Mouse (Mus musculus) limb, embryonic 12.5 days (tissue): ENCODE results near the gene Rnpc3. TPM values are rescaled to one million over a fixed set of nuclear protein-coding genes. Genes with fewer than 3 reads are reported as not detected.

Experiments used
- ATAC-seq: fragments of 200-750 bp; cut with Nextera tagmentation; 2 replicates; pipeline ENCODE4 v1.8.0; 2017; ENCODE audit warnings: low read depth, moderate TSS enrichment; ENCODE audit not compliant: insufficient number of reproducible peaks, insufficient read depth, low FRiP score, low TSS enrichment
- H3K27ac ChIP-seq: fragments of 300-500 bp; sonication (generic); 2 replicates; pipeline ENCODE4 v1.5.1; 2016; ENCODE audit warnings: mild to moderate bottlenecking, moderate library complexity
- H3K27me3 ChIP-seq: fragments of 300-500 bp; sonication (generic); 2 replicates; pipeline ENCODE4 v1.6.1; 2016; ENCODE audit warnings: mild to moderate bottlenecking, moderate library complexity
- H3K36me3 ChIP-seq: fragments of 300-500 bp; sonication (generic); 2 replicates; pipeline ENCODE4 v1.6.1; 2016; ENCODE audit warnings: mild to moderate bottlenecking, moderate library complexity
- H3K4me1 ChIP-seq: fragments of 300-500 bp; sonication (generic); replicated peaks from 2 replicates; pipeline ENCODE4 v1.6.1; 2016
- H3K4me2 ChIP-seq: fragments of 300-500 bp; sonication (generic); 2 replicates; pipeline ENCODE4 v1.6.1; 2016; ENCODE audit warnings: mild to moderate bottlenecking, moderate library complexity
- H3K4me3 ChIP-seq: fragments of 300-500 bp; sonication (generic); replicated peaks from 2 replicates; pipeline ENCODE4 v1.5.1; 2016; ENCODE audit warnings: mild to moderate bottlenecking
- H3K9ac ChIP-seq: fragments of 300-500 bp; sonication (generic); replicated peaks from 2 replicates; pipeline ENCODE4 v1.6.1; 2016; ENCODE audit warnings: mild to moderate bottlenecking, moderate library complexity
- H3K9me3 ChIP-seq: fragments of 300-500 bp; sonication (generic); 2 replicates; pipeline ENCODE4 v1.6.1; 2016; ENCODE audit warnings: mild to moderate bottlenecking, moderate library complexity
- WGBS: fragments of 180-500 bp; shearing (Covaris S2); methylation state at CpG from one replicate; pipeline ENCODE4 v1.1.7; 2016; 5-methylcytosine and 5-hydroxymethylcytosine counted together
- polyA plus RNA-seq: library from polyadenylated mRNA; unstranded; fragments of >200 nt; fragmentation: Nextera tagmentation; extraction: Ambion mirVana; gene quantifications from 2 replicates; pipeline ENCODE4 v1.2.1, GENCODE M21; 2016

Rnpc3 gene
- polyA plus RNA-seq, 1 experiment from 2014 or later: 42.2 TPM

DNA sequence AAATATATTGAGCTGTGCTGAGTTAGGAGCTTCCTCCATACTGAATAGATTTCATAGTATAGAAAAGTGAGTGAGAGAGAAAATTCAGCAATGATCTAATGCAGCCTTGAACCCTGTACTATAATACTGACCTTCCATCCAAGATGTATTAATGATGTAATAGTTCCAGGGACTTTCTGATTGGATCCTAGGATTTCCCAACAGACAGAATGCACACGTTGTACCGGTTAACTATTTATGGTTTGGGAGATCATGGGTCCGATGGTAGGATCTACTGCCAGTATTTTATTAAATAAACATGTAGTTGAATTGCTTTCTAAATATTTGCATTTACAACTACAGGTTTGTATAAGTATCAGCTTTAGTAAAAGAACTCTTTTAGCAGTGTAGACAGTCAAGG lies 57.8 kb downstream of the Rnpc3 start:
- no peak overlapping the region for H3K4me3 ChIP-seq
- no peak overlapping the region for H3K4me2 ChIP-seq
- H3K9ac ChIP-seq: no peak overlapping the region
- no peak for ATAC-seq
- no peaks in the 10 kb centered on the region for H3K27me3 ChIP-seq
- H3K9me3 ChIP-seq: peaks cover 4% of the 10 kb centered on the region; the same call in 1 of the 2 replicates
- H3K36me3 ChIP-seq: no peaks in the 10 kb centered on the region
- H3K27ac ChIP-seq: no peak overlapping the region
- WGBS: 73% methylated on average over 3 of the region's 3 CpGs
- no peaks in the 10 kb centered on the region for H3K4me1 ChIP-seq

Other genes starting within 250 kb of the Rnpc3 start
- gene Amy2a1, start 97.7 kb downstream of the Rnpc3 start, polyA plus RNA-seq: not detected in 2 replicates
- 1.00 and 1.5 TPM in 2 replicates for gene Amy1, start 23.4 kb downstream of the Rnpc3 start, polyA plus RNA-seq